Mouse (Mus musculus): ENCODE results near the gene Grin2b. TPM values are rescaled to one million over a fixed set of nuclear protein-coding genes. Genes with fewer than 3 reads are reported as not detected.

The Grin2b gene
- total and polyA plus RNA-seq, 3 experiments = not detected

DNA sequence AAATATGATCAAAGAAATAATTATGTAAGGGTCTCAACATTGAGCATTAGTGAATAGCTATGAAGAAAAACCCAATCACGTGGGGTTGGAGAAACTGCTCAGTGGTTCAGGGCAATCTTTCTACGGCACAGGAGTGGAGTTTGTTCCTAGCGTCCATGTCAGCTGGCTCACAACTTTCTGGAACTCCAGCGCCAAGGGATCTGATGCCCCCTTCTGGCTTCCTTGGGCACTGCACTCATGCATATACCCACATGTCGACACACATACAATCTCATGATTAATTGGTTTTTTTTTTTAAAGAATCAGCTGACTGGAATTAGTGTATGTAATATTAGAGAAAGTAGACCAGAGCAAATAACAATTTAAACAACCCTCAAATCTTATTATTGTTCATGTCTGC is 258.7 kb downstream of the Grin2b start:
- TF ChIP-seq POLR2AphosphoS2 (IDR thresholded peaks at IDR 0.05; ENCODE audit: low read depth, low read length) (no peak), HCFC1 (IDR thresholded peaks at IDR 0.05; ENCODE audit: low read depth, low read length) (no peak), BHLHE40 (IDR thresholded peaks at IDR 0.05; ENCODE audit: low read depth, low read length) (no peak), JUND (conservative IDR thresholded peaks at IDR 0.05; ENCODE audit: low read depth, low read length) (no peak), ELF1 (IDR thresholded peaks at IDR 0.05; ENCODE audit: low read depth, low read length) (no peak), NELFE (IDR thresholded peaks at IDR 0.05; ENCODE audit: low read depth, low read length) (no peak), UBTF (IDR thresholded peaks at IDR 0.05; ENCODE audit: low read depth, low read length) (no peak), TCF12 (IDR thresholded peaks at IDR 0.05; ENCODE audit: low read depth, low read length) (no peak), SIN3A (IDR thresholded peaks at IDR 0.05; ENCODE audit: low read length) (no peak), JUN (IDR thresholded peaks at IDR 0.05; ENCODE audit: insufficient read depth, low read depth, low read length) (no peak), ZNF384 (IDR thresholded peaks at IDR 0.05; ENCODE audit: low read depth, low read length) (no peak), EP300 (IDR thresholded peaks at IDR 0.05; ENCODE audit: low read length) (no peak), MEF2A (IDR thresholded peaks at IDR 0.05; ENCODE audit: borderline replicate concordance, low read depth, low read length) (no peak), E2F4 (IDR thresholded peaks at IDR 0.05; ENCODE audit: insufficient replicate concordance, low read depth, low read length) (no peak), MAX (IDR thresholded peaks at IDR 0.05; ENCODE audit: low read length) (no peak), ZKSCAN1 (IDR thresholded peaks at IDR 0.05; ENCODE audit: borderline replicate concordance, low read depth, low read length) (no peak), GABPA (IDR thresholded peaks at IDR 0.05; ENCODE audit: insufficient replicate concordance, low read depth, low read length) (no peak), CTCF (conservative IDR thresholded peaks at IDR 0.05 in 1 of 2, IDR thresholded peaks at IDR 0.05 in 1 of 2; ENCODE audit: low read depth in 2 of 2, low read length in 2 of 2) (no peak), MXI1 (IDR thresholded peaks at IDR 0.05; ENCODE audit: low read depth, low read length) (no peak)
- Histone ChIP-seq H3K4me1 (ENCODE audit: control insufficient read depth in 1 of 2, insufficient read depth in 2 of 2) (no peaks in the 10 kb centered on the region), H3K9me3 (replicated peaks; ENCODE audit: low read length) (peaks cover 75% of the 10 kb centered on the region), H3K36me3 (replicated peaks in 1 of 2; ENCODE audit: control insufficient read depth in 1 of 2, insufficient read depth in 1 of 2, low read length in 1 of 2) (no peaks in the 10 kb centered on the region), H3K27ac (ENCODE audit: insufficient read depth, low read depth) (no peak overlapping the region), H3K4me3 (replicated peaks in 1 of 3; ENCODE audit: low read depth in 2 of 3, low read length in 2 of 3, poor library complexity in 1 of 3) (no peak overlapping the region), H3K4me2 (ENCODE audit: insufficient read depth, low read depth, poor library complexity, severe bottlenecking) (no peak overlapping the region), H3K79me2 (replicated peaks; ENCODE audit: control insufficient read depth, extremely low read depth, insufficient read depth, poor library complexity, severe bottlenecking) (no peaks in the 10 kb centered on the region), H3K9ac (ENCODE audit: insufficient read depth, low read depth) (no peak overlapping the region), H3K27me3 (replicated peaks) (no peaks in the 10 kb centered on the region)
- DNase-seq (ENCODE audit: extremely low read depth) = no peak
- dilution Hi-C loops (cut with MboI; ENCODE audit: extremely low pct_ligation_motif_present, extremely low pct_unique_long_range_greater_than_20kb, low sequenced_read_pairs) (no loop called here), in situ Hi-C loops (cut with MboI; ENCODE audit: low pct_ligation_motif_present, low pct_unique_long_range_greater_than_20kb, low sequenced_read_pairs) (no loop called here)

DNA sequence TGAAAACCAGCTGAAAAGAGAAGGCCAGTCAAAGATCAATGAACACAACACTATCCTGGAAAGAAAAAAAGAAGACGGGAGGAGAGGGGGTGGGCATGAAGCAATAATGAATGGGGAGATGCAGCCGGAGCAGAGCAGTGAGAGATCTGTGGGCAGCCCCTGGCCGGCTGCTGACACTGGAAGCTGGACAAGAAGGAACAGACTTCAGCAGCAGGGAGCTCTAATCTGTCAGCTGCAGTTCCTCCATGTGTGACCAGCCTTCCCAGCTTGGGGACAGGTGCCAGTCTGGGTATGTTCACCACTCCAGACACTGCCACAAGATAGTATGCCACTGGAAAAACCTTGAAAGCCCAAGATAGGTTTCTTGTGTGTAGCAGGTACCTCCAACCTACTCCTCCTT is 261.2 kb downstream of the Grin2b start:
- in situ Hi-C loops (cut with MboI; ENCODE audit: low pct_ligation_motif_present, low pct_unique_long_range_greater_than_20kb, low sequenced_read_pairs) = no loop called here
- H3K79me2 ChIP-seq (replicated peaks; ENCODE audit: control insufficient read depth, extremely low read depth, insufficient read depth, poor library complexity, severe bottlenecking) = no peaks in the 10 kb centered on the region
- H3K4me1 ChIP-seq (ENCODE audit: control insufficient read depth in 1 of 2, insufficient read depth in 2 of 2) = no peaks in the 10 kb centered on the region
- no peak overlapping the region for H3K4me2 ChIP-seq (ENCODE audit: insufficient read depth, low read depth, poor library complexity, severe bottlenecking)
- no peak overlapping the region for H3K9ac ChIP-seq (ENCODE audit: insufficient read depth, low read depth)
- H3K27me3 ChIP-seq (replicated peaks) = no peaks in the 10 kb centered on the region
- no peak for DNase-seq (ENCODE audit: extremely low read depth)
- no peak overlapping the region for H3K4me3 ChIP-seq (replicated peaks in 1 of 3; ENCODE audit: low read depth in 2 of 3, low read length in 2 of 3, poor library complexity in 1 of 3)
- H3K27ac ChIP-seq (ENCODE audit: insufficient read depth, low read depth) = no peak overlapping the region
- peaks cover 77% of the 10 kb centered on the region for H3K9me3 ChIP-seq (replicated peaks; ENCODE audit: low read length)
- no peak for TF ChIP-seq RCOR1 (conservative IDR thresholded peaks at IDR 0.05; ENCODE audit: low read depth, low read length)
- no peak for TF ChIP-seq MAFK (IDR thresholded peaks at IDR 0.05; ENCODE audit: insufficient replicate concordance, low read length)
- no peak for TF ChIP-seq UBTF (IDR thresholded peaks at IDR 0.05; ENCODE audit: low read depth, low read length)
- no peak for TF ChIP-seq NELFE (IDR thresholded peaks at IDR 0.05; ENCODE audit: low read depth, low read length)
- TF ChIP-seq MAZ (IDR thresholded peaks at IDR 0.05; ENCODE audit: low read depth, low read length) = no peak
- no peak for TF ChIP-seq EP300 (IDR thresholded peaks at IDR 0.05; ENCODE audit: low read length)
- TF ChIP-seq MXI1 (IDR thresholded peaks at IDR 0.05; ENCODE audit: low read depth, low read length) = no peak
- TF ChIP-seq IRF4 (IDR thresholded peaks at IDR 0.05; ENCODE audit: low read depth, low read length) = no peak
- TF ChIP-seq MYC (IDR thresholded peaks at IDR 0.05; ENCODE audit: low read depth, low read length) = no peak
- TF ChIP-seq POLR2A (IDR thresholded peaks at IDR 0.05; ENCODE audit: low read depth, low read length) = no peak
- TF ChIP-seq HCFC1 (IDR thresholded peaks at IDR 0.05; ENCODE audit: low read depth, low read length) = no peak
- no peak for TF ChIP-seq E2F4 (IDR thresholded peaks at IDR 0.05; ENCODE audit: insufficient replicate concordance, low read depth, low read length)
- TF ChIP-seq POLR2AphosphoS2 (IDR thresholded peaks at IDR 0.05; ENCODE audit: low read depth, low read length) = no peak
- TF ChIP-seq TBP (conservative IDR thresholded peaks at IDR 0.05; ENCODE audit: low read depth, low read length) = no peak
- no peak for TF ChIP-seq USF2 (conservative IDR thresholded peaks at IDR 0.05; ENCODE audit: low read depth, low read length)
- TF ChIP-seq CTCF (conservative IDR thresholded peaks at IDR 0.05 in 1 of 2, IDR thresholded peaks at IDR 0.05 in 1 of 2; ENCODE audit: low read depth in 2 of 2, low read length in 2 of 2) = no peak
- dilution Hi-C loops (cut with MboI; ENCODE audit: extremely low pct_ligation_motif_present, extremely low pct_unique_long_range_greater_than_20kb, low sequenced_read_pairs) = no loop called here
- H3K36me3 ChIP-seq (replicated peaks in 1 of 2; ENCODE audit: control insufficient read depth in 1 of 2, insufficient read depth in 1 of 2, low read length in 1 of 2) = no peaks in the 10 kb centered on the region
